Mouse (Mus musculus): Measurements from ENCODE around the gene Slc7a11. TPM values are rescaled to one million over a fixed set of nuclear protein-coding genes. Genes with fewer than 3 reads are reported as not detected.
"Not testable (repeated sequence)": the region's sequence is repeated elsewhere in the genome, so short reads cannot be mapped to it uniquely, and the experiment has no call there.

The Slc7a11 gene
- polyA plus RNA-seq, 1 experiment from 2014 or later, result 0.25 TPM

GRCm38 (mm10) chr3:50442341-50443292 lies 797 bp downstream of the Slc7a11 start:
- Histone ChIP-seq H3K27ac (ENCODE audit: low read length) (no peak overlapping the region), H3K4me3 (ENCODE audit: low read length) (no peak overlapping the region), H3K27me3 (ENCODE audit: control insufficient read depth, insufficient read depth, low read length) (no peaks in the 10 kb centered on the region), H3K36me3 (ENCODE audit: control insufficient read depth, insufficient read depth) (no peaks in the 10 kb centered on the region), H3K4me2 (ENCODE audit: low read depth, low read length) (peak overlapping the region; percentile 67), H3K4me1 (ENCODE audit: control insufficient read depth, insufficient read depth, low read length) (no peaks in the 10 kb centered on the region), H3K9ac (ENCODE audit: low read length) (no peak overlapping the region; the same call in 1 of the 2 replicates), H3K9me3 (replicated peaks; ENCODE audit: control insufficient read depth, low read length) (no peaks in the 10 kb centered on the region)
- ATAC-seq (replicated peaks; ENCODE audit: extremely low read depth, insufficient read depth, low FRiP score), result no peak
- 72% methylated on average over 19 of the region's 19 CpGs for WGBS

GRCm38 (mm10) chr3:50441330-50441729 lies 2.1 kb downstream of the Slc7a11 start:
- Histone ChIP-seq H3K27me3 (ENCODE audit: control insufficient read depth, insufficient read depth, low read length) (no peaks in the 10 kb centered on the region), H3K27ac (ENCODE audit: low read length) (no peak overlapping the region), H3K9me3 (replicated peaks; ENCODE audit: control insufficient read depth, low read length) (no peaks in the 10 kb centered on the region), H3K4me3 (ENCODE audit: low read length) (no peak overlapping the region), H3K9ac (ENCODE audit: low read length) (no peak overlapping the region), H3K4me2 (ENCODE audit: low read depth, low read length) (no peak overlapping the region), H3K36me3 (ENCODE audit: control insufficient read depth, insufficient read depth) (no peaks in the 10 kb centered on the region), H3K4me1 (ENCODE audit: control insufficient read depth, insufficient read depth, low read length) (no peaks in the 10 kb centered on the region)
- no peak for ATAC-seq (replicated peaks; ENCODE audit: extremely low read depth, insufficient read depth, low FRiP score)
- WGBS, result 71% methylated on average over 3 of the region's 3 CpGs

GRCm38 (mm10) chr3:50440409-50440808 lies 3.0 kb downstream of the Slc7a11 start:
- 85% methylated on average over 2 of the region's 2 CpGs for WGBS
- Histone ChIP-seq H3K4me3 (ENCODE audit: low read length) (no peak overlapping the region), H3K27me3 (ENCODE audit: control insufficient read depth, insufficient read depth, low read length) (no peaks in the 10 kb centered on the region), H3K27ac (ENCODE audit: low read length) (no peak overlapping the region), H3K4me2 (ENCODE audit: low read depth, low read length) (no peak overlapping the region), H3K36me3 (ENCODE audit: control insufficient read depth, insufficient read depth) (no peaks in the 10 kb centered on the region), H3K9ac (ENCODE audit: low read length) (no peak overlapping the region), H3K4me1 (ENCODE audit: control insufficient read depth, insufficient read depth, low read length) (no peaks in the 10 kb centered on the region), H3K9me3 (replicated peaks; ENCODE audit: control insufficient read depth, low read length) (no peaks in the 10 kb centered on the region)
- ATAC-seq (replicated peaks; ENCODE audit: extremely low read depth, insufficient read depth, low FRiP score), result no peak

GRCm38 (mm10) chr3:50439429-50439828 lies 4.0 kb downstream of the Slc7a11 start:
- H3K9me3 ChIP-seq (replicated peaks; ENCODE audit: control insufficient read depth, low read length), result no peaks in the 10 kb centered on the region
- H3K4me2 ChIP-seq (ENCODE audit: low read depth, low read length), result no peak overlapping the region
- H3K4me1 ChIP-seq (ENCODE audit: control insufficient read depth, insufficient read depth, low read length), result no peaks in the 10 kb centered on the region
- no peak overlapping the region for H3K9ac ChIP-seq (ENCODE audit: low read length)
- ATAC-seq (replicated peaks; ENCODE audit: extremely low read depth, insufficient read depth, low FRiP score), result no peak
- H3K27ac ChIP-seq (ENCODE audit: low read length), result no peak overlapping the region
- no peaks in the 10 kb centered on the region for H3K36me3 ChIP-seq (ENCODE audit: control insufficient read depth, insufficient read depth)
- H3K4me3 ChIP-seq (ENCODE audit: low read length), result no peak overlapping the region
- H3K27me3 ChIP-seq (ENCODE audit: control insufficient read depth, insufficient read depth, low read length), result no peaks in the 10 kb centered on the region
- WGBS, result 82% methylated on average over 5 of the region's 5 CpGs

- H3K4me3 ChIP-seq (ENCODE audit: low read length), result no peak overlapping the region
- no peak overlapping the region for H3K9ac ChIP-seq (ENCODE audit: low read length)
- no peaks in the 10 kb centered on the region for H3K9me3 ChIP-seq (replicated peaks; ENCODE audit: control insufficient read depth, low read length)
- no peak overlapping the region for H3K4me2 ChIP-seq (ENCODE audit: low read depth, low read length)
- ATAC-seq (replicated peaks; ENCODE audit: extremely low read depth, insufficient read depth, low FRiP score), result no peak
- no peaks in the 10 kb centered on the region for H3K4me1 ChIP-seq (ENCODE audit: control insufficient read depth, insufficient read depth, low read length)
- no peaks in the 10 kb centered on the region for H3K27me3 ChIP-seq (ENCODE audit: control insufficient read depth, insufficient read depth, low read length)
- WGBS, result 61% methylated on average over 4 of the region's 4 CpGs
- H3K27ac ChIP-seq (ENCODE audit: low read length), result no peak overlapping the region
- no peaks in the 10 kb centered on the region for H3K36me3 ChIP-seq (ENCODE audit: control insufficient read depth, insufficient read depth)
Observed at GRCm38 (mm10) chr3:50438520-50439253, 4.7 kb downstream of the Slc7a11 start.

- H3K9me3 ChIP-seq (replicated peaks; ENCODE audit: control insufficient read depth, low read length); H3K27me3 ChIP-seq (ENCODE audit: control insufficient read depth, insufficient read depth, low read length); H3K4me1 ChIP-seq (ENCODE audit: control insufficient read depth, insufficient read depth, low read length); H3K27ac ChIP-seq (ENCODE audit: low read length); ATAC-seq (replicated peaks; ENCODE audit: extremely low read depth, insufficient read depth, low FRiP score); H3K4me2 ChIP-seq (ENCODE audit: low read depth, low read length); H3K9ac ChIP-seq (ENCODE audit: low read length); H3K36me3 ChIP-seq (ENCODE audit: control insufficient read depth, insufficient read depth); H3K4me3 ChIP-seq (ENCODE audit: low read length): not testable (repeated sequence)
- 57% methylated on average over 2 of the region's 2 CpGs for WGBS
Observed at GRCm38 (mm10) chr3:50438081-50438480, 5.3 kb downstream of the Slc7a11 start.

GRCm38 (mm10) chr3:50436409-50436808 lies 7.0 kb downstream of the Slc7a11 start:
- not testable (repeated sequence) for H3K27ac ChIP-seq (ENCODE audit: low read length); H3K27me3 ChIP-seq (ENCODE audit: control insufficient read depth, insufficient read depth, low read length); H3K4me1 ChIP-seq (ENCODE audit: control insufficient read depth, insufficient read depth, low read length); H3K36me3 ChIP-seq (ENCODE audit: control insufficient read depth, insufficient read depth); H3K4me2 ChIP-seq (ENCODE audit: low read depth, low read length); H3K4me3 ChIP-seq (ENCODE audit: low read length); H3K9me3 ChIP-seq (replicated peaks; ENCODE audit: control insufficient read depth, low read length); H3K9ac ChIP-seq (ENCODE audit: low read length); ATAC-seq (replicated peaks; ENCODE audit: extremely low read depth, insufficient read depth, low FRiP score)
- WGBS, result 81% methylated on average over 2 of the region's 2 CpGs

- no peak overlapping the region for H3K4me2 ChIP-seq (ENCODE audit: low read depth, low read length)
- 66% methylated on average over 4 of the region's 4 CpGs for WGBS
- no peaks in the 10 kb centered on the region for H3K4me1 ChIP-seq (ENCODE audit: control insufficient read depth, insufficient read depth, low read length)
- no peak overlapping the region for H3K9ac ChIP-seq (ENCODE audit: low read length)
- no peaks in the 10 kb centered on the region for H3K9me3 ChIP-seq (replicated peaks; ENCODE audit: control insufficient read depth, low read length)
- no peak overlapping the region for H3K27ac ChIP-seq (ENCODE audit: low read length)
- no peak overlapping the region for H3K4me3 ChIP-seq (ENCODE audit: low read length)
- no peak for ATAC-seq (replicated peaks; ENCODE audit: extremely low read depth, insufficient read depth, low FRiP score)
- H3K27me3 ChIP-seq (ENCODE audit: control insufficient read depth, insufficient read depth, low read length), result no peaks in the 10 kb centered on the region
- H3K36me3 ChIP-seq (ENCODE audit: control insufficient read depth, insufficient read depth), result no peaks in the 10 kb centered on the region
Observed at GRCm38 (mm10) chr3:50433831-50434230, 9.6 kb downstream of the Slc7a11 start.

- H3K27ac ChIP-seq (ENCODE audit: low read length), result no peak overlapping the region
- H3K27me3 ChIP-seq (ENCODE audit: control insufficient read depth, insufficient read depth, low read length), result no peaks in the 10 kb centered on the region
- no peak overlapping the region for H3K9ac ChIP-seq (ENCODE audit: low read length)
- H3K4me1 ChIP-seq (ENCODE audit: control insufficient read depth, insufficient read depth, low read length), result no peaks in the 10 kb centered on the region
- no peaks in the 10 kb centered on the region for H3K9me3 ChIP-seq (replicated peaks; ENCODE audit: control insufficient read depth, low read length)
- H3K4me3 ChIP-seq (ENCODE audit: low read length), result no peak overlapping the region
- no peak overlapping the region for H3K4me2 ChIP-seq (ENCODE audit: low read depth, low read length)
- H3K36me3 ChIP-seq (ENCODE audit: control insufficient read depth, insufficient read depth), result no peaks in the 10 kb centered on the region
- no peak for ATAC-seq (replicated peaks; ENCODE audit: extremely low read depth, insufficient read depth, low FRiP score)
- 79% methylated on average over 8 of the region's 8 CpGs for WGBS
Observed at GRCm38 (mm10) chr3:50430811-50431210, 12.6 kb downstream of the Slc7a11 start.
